Comparison of ENCODE assay signal across 26 mouse cellular contexts in the genomic region with DNA sequence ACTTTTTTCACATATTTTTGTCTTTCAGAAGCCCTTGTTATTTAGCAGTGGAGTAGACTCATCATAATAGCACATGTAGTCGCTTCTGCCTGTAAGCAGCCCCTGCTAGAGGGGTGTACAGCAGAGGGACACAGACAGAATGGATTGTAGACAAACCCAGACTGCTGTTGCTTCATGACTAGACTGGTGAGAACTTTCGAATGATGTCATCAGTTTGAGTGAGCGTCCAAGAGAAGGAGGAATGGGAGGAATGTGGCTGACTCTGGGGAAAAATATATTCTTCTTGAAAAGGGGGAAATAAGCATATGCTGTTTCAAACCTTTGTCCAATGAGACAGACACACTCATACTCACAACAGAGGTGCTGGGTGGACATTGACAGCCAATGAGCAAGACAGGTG.
A peak's percentile ranks its signal among the peaks of the same experiment; 100 is the strongest.
DNase-seq lines count a peak whose midpoint lies in the region; ATAC-seq and TF ChIP-seq lines count a peak whose summit lies in the region.
"Had no signal": no experiment of that assay in that cellular context is flagged by ENCODE, and none has a peak within 500 bp of the region (broad histone marks: within the 10 kb centered on the region; RNA-seq: fewer than 3 reads in every experiment).

No protein-coding gene starts in this region.

- WGBS in heart, postnatal 0 days: 38% methylated on average over 3 of the region's 3 CpGs
- 40% methylated on average over 3 of the region's 3 CpGs for whole genome bisulfite sequencing in lung, postnatal 0 days

- TF ChIP-seq CTCF in heart, postnatal 0 days (IDR thresholded peaks at IDR 0.05; ENCODE audit: low read depth): no peak
- no peak for TF ChIP-seq CTCF in lung, postnatal 0 days (IDR thresholded peaks at IDR 0.05)

- no peak for TF ChIP-seq EP300 in heart, postnatal 0 days (IDR thresholded peaks at IDR 0.05; ENCODE audit: low read depth)
- no peak for TF ChIP-seq EP300 in lung, postnatal 0 days (IDR thresholded peaks at IDR 0.05)

- no peaks in the 10 kb centered on the region for H3K27me3 ChIP-seq in heart, postnatal 0 days (ENCODE audit: control insufficient read depth, insufficient read depth, low read length)
- no peaks in the 10 kb centered on the region for H3K27me3 ChIP-seq in lung, postnatal 0 days (replicated peaks; ENCODE audit: insufficient read depth, low read length)
- H3K27me3 ChIP-seq: embryonic facial prominence, embryonic 13.5 days; intestine, embryonic 15.5 days; stomach, embryonic 15.5 days had no signal

- H3K9ac ChIP-seq in heart, postnatal 0 days (replicated peaks; ENCODE audit: low read depth, low read length): no peak overlapping the region
- no peak overlapping the region for H3K9ac ChIP-seq in lung, postnatal 0 days (replicated peaks; ENCODE audit: low read depth)
- H3K9ac ChIP-seq: embryonic facial prominence, embryonic 13.5 days; forebrain, embryonic 12.5 days; forebrain, postnatal 0 days; intestine, embryonic 15.5 days; liver, embryonic 14.5 days; neural tube, embryonic 15.5 days; stomach, embryonic 15.5 days had no signal

- DNase-seq in heart, postnatal 0 days (ENCODE audit: low spot score): peak; percentile 22
- DNase-seq in heart, postnatal 4 days: no peak
- peak; percentile 68 for DNase-seq in lung, postnatal 0 days (ENCODE audit: low spot score)
- no peak for DNase-seq in lung, adult 18-20 months
- peak; percentile 11 for DNase-seq in lung, postnatal 14 days
- no peak for DNase-seq in thymus, postnatal 0 days (ENCODE audit: low spot score)
- DNase-seq in right cerebral cortex, postnatal 14 days: no peak
- DNase-seq: B cell, adult 2 months; embryo, embryonic 11 days; forebrain, postnatal 0 days; kidney, postnatal 10 days; layer of hippocampus, postnatal 36 days; liver; midbrain, embryonic 14.5 days; retina, postnatal 1 day; right cerebral cortex, postnatal 25 days; thymus, postnatal 14 days had no signal

- no peaks in the 10 kb centered on the region for H3K36me3 ChIP-seq in heart, postnatal 0 days (replicated peaks; ENCODE audit: control insufficient read depth, insufficient read depth, low read length)
- no peaks in the 10 kb centered on the region for H3K36me3 ChIP-seq in lung, postnatal 0 days (ENCODE audit: insufficient read depth, low read length)
- H3K36me3 ChIP-seq: embryonic facial prominence, embryonic 13.5 days; forebrain, embryonic 12.5 days; heart, embryonic 10.5 days; intestine, embryonic 15.5 days; neural tube, embryonic 15.5 days; stomach, embryonic 15.5 days had no signal

- no peak overlapping the region for H3K4me3 ChIP-seq in heart, postnatal 0 days (ENCODE audit: low read depth, low read length)
- H3K4me3 ChIP-seq in lung, postnatal 0 days (ENCODE audit: low read depth, low read length): no peak overlapping the region
- H3K4me3 ChIP-seq: embryonic facial prominence, embryonic 13.5 days; forebrain, embryonic 12.5 days; heart, embryonic 10.5 days; intestine, embryonic 15.5 days; neural tube, embryonic 15.5 days; stomach, embryonic 15.5 days had no signal

- H3K4me1 ChIP-seq in heart, postnatal 0 days (ENCODE audit: control insufficient read depth, insufficient read depth): no peaks in the 10 kb centered on the region
- no peaks in the 10 kb centered on the region for H3K4me1 ChIP-seq in lung, postnatal 0 days (ENCODE audit: insufficient read depth, low read depth, low read length)
- H3K4me1 ChIP-seq: embryonic facial prominence, embryonic 13.5 days; forebrain, embryonic 12.5 days; intestine, embryonic 15.5 days; stomach, embryonic 15.5 days had no signal

- H3K27ac ChIP-seq in heart, postnatal 0 days (ENCODE audit: low read depth): no peak overlapping the region
- no peak overlapping the region for H3K27ac ChIP-seq in lung, postnatal 0 days (ENCODE audit: low read length)
- H3K27ac ChIP-seq: embryonic facial prominence, embryonic 13.5 days; forebrain, embryonic 12.5 days; heart, embryonic 10.5 days; hindbrain, postnatal 0 days; intestine, embryonic 15.5 days; liver, embryonic 14.5 days; macrophage; neural tube, embryonic 15.5 days; stomach, embryonic 15.5 days had no signal

- ATAC-seq in heart, postnatal 0 days (ENCODE audit: insufficient read depth, low read depth): no peak
- ATAC-seq in lung, postnatal 0 days: peak; percentile 68
- ATAC-seq: forebrain, postnatal 0 days; hindbrain, postnatal 0 days; intestine, embryonic 15.5 days had no signal

- no peaks in the 10 kb centered on the region for H3K9me3 ChIP-seq in heart, postnatal 0 days (replicated peaks; ENCODE audit: control insufficient read depth, low read length)
- no peaks in the 10 kb centered on the region for H3K9me3 ChIP-seq in lung, postnatal 0 days (ENCODE audit: low read length)
- H3K9me3 ChIP-seq: embryonic facial prominence, embryonic 13.5 days; forebrain, embryonic 12.5 days; heart, embryonic 10.5 days; intestine, embryonic 15.5 days; neural tube, embryonic 15.5 days; stomach, embryonic 15.5 days had no signal

- no peak overlapping the region for H3K4me2 ChIP-seq in heart, postnatal 0 days (ENCODE audit: low read depth, low read length)
- H3K4me2 ChIP-seq in lung, postnatal 0 days (replicated peaks; ENCODE audit: low read depth, low read length): no peak overlapping the region
- H3K4me2 ChIP-seq: embryonic facial prominence, embryonic 13.5 days; forebrain, embryonic 12.5 days; intestine, embryonic 15.5 days; neural tube, embryonic 15.5 days; stomach, embryonic 15.5 days had no signal

Comparison
In these comparisons a context has a peak if more than half of its experiments do, and no peak if none do; other contexts are left out.
1. DNase-seq: peak in heart, postnatal 0 days (single experiment), lung, postnatal 0 days (single experiment) and lung, postnatal 14 days (single experiment); none in heart, postnatal 4 days (single experiment), lung, adult 18-20 months (0 of 2), thymus, postnatal 0 days (single experiment) and right cerebral cortex, postnatal 14 days (single experiment).